Mouse (Mus musculus): ENCODE results near the gene Fbln2.

DNA sequence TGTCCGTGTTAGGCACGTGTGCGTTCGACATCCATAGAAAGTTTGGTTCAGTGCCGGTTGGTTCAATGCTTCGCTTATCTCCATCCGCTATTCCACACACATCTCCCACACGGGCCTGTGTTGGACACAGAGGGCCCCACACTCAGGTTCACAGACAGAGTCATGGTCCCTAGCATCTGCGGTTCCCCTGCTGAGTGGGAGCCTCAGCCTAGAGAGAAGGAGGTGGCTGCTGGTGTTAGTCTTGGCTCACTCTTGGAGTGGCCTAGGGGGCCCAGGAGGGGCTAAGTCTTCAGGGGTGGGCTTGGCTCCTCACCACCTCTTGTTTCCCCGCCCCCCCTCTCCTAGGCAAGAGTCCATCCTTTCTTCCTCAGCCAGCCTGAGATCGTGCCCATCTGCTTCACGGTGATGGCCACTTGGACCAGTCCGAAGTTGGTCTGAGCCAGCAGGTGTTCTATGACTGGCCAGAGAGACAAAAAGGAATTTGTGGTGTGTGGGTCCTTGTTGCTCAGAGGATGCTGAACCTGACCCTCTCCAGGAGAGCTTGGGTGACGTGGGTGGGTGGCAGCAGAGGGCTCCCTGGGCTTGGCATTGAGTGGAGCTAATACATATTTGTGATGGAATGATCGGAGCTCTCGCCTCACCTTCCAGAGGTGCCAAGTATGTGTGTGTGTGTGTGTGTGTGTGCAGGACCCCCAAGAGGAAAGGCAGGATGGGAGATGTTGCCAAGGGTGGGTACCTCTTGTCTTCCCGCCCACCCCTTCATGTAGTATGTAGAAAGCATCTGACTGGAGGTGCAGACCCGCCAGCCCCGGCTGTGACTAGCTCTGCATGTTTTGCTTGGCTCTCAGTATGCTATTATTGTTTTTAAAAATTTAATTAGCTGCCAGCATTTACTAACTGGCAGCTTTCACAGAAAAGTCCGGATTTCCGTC, 1.3 kb downstream of the Fbln2 start:
- TF ChIP-seq CTCF (IDR thresholded peaks at IDR 0.05): no peak
- no peak for TF ChIP-seq POLR2A (IDR thresholded peaks at IDR 0.05; ENCODE audit: insufficient read depth, low read depth, low read length)

Data from heart, adult 2 months (tissue).